Mouse (Mus musculus) CD4-positive helper T cell, adult 2 months (primary cell): ENCODE measurements around the gene Gpr35.

Experiments
- DNase-seq: peaks from one replicate; pipeline ENCODE4 v3.0.0-alpha.2; 2012; ENCODE audit warnings: low read depth, missing footprints, low spot score

The Gpr35 gene

DNA sequence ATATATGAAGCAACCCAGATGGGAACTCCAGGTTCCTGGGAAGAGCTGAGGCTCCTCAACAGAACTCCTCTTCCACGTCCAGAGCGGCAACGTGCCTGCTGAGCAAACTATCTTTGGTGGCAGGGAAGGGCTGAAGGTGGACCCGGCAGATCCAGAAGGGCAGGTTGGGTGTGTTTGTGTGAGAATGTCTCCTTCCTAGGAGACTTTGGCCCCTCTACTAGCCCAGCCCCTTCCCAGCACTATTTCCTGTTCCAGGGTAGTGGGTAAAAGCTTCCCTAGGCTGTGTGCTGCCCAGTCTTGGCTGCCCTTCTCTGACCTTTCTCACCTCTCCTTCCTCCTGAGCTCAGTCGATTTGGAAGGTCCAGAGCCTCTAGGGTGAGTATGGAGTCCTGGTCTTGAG is at the start of gene Gpr35:
Gene Gpr35, plus strand, starts transcription at position 259 of the 400 bp plus-strand sequence.
- no peak for DNase-seq

DNA sequence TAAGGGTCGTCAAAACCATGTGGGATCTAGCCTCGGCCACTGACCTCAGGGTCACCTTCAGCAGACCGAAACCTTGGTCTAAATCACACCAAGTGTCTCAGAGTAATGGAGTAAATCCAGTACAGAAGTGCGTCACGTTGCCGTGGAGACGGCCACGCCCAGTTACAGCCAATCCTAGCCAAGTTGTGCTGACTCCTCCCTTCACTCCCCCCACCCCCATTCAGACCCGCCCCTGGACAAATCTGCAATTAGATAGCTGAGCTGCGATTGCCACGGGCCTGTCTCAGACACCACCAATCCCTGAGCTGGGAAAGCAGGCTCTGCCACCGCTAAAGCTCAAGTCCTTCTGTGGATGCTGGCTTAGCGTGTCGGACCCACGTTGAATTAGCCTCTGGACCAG is 47.9 kb upstream of the Gpr35 start, which contains the start of gene Ankmy1:
Gene Ankmy1, minus strand, starts transcription at position 121 of the 400 bp plus-strand sequence.
- DNase-seq = no peak

- no peak for DNase-seq
Measured at GRCm38 (mm10) chr1:92903627-92904026, 47.0 kb upstream of the Gpr35 start.

DNA sequence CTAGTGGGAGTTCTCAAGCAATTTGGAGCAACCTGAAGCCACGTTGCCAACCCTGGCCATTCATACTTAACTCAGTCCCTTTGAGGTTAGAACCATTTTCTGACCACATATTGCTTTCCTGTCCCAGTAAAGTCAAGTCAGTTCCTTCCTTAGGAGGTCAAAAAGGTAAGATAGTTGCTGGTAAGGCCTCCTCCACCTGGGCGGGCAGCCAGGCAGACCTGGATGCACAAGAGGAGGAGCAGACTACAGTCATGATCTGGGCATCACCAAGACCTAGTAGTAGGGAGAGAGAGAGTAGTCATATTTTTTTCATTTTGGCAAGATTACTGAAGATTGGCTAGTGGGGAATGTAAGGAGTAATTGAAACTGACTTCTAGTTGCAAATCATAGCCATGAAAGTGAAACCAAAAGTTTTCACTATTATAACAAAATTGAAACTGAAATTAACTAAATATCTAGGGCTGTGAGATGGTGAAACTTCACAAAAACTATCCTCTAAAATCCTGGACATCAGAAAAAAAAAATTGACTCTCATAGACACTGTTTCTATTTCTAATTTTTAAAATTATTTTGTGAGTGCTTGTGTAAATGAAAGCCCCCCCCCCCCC is 44.9 kb upstream of the Gpr35 start:
- peak; percentile 45 for DNase-seq

DNA sequence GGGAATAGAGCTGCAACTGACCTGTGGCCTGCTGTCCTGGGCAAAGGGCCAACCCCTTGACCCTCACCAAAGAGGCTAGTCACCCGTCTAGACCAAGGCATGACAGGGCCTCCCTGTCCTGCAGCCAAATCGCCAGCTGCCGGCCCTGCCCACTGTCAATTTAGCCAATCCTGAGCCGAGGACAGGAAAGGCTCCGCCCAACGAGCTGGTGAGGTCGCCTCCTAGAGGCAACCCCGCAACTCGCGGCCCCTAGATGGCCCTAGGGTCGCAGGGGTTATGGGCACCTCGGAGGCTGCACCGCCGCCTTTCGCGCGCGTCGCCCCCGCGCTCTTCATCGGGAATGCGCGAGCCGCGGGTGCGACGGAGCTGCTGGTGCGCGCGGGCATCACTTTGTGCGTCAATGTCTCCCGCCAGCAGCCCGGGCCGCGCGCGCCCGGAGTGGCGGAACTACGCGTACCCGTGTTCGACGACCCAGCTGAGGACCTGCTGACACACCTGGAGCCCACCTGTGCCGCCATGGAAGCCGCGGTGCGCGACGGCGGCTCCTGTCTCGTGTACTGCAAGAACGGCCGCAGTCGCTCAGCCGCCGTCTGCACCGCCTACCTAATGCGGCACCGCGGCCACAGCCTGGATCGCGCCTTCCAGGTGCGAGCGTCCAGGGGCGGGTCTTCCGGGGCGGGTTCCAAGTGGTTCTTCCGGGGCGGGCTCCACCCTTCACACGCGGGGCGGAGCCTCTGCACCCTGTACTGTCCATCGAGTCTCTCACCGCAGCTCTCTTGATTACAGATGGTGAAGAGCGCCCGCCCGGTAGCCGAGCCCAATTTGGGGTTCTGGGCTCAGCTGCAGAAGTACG is 43.7 kb upstream of the Gpr35 start, which contains the start of gene Dusp28:
Gene Dusp28, plus strand, starts transcription at position 203 of the 853 bp plus-strand sequence.
- DNase-seq = peak; percentile 92

GRCm38 (mm10) chr1:92907632-92908360 is 42.9 kb upstream of the Gpr35 start:
- no peak for DNase-seq

DNA sequence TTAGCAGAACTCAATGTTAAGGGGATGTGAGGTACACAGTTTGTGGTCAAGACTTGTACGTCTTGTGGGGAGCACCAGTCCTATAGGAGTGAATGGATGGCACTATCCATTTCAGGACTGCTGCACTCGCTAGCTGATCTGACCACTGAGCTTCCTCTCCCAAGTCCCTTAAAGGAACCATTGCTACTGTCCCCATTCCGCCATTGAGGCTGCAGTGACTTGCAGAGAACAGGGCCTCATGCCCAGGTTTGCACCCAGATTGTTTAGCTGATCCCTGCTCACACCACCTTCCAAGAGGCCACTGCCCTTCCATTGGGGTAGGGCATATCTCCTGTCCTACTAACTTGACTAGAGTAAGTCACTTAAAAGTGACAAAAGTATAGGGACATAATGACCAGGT is 42.0 kb upstream of the Gpr35 start:
- no peak for DNase-seq

GRCm38 (mm10) chr1:92909068-92909467 is 41.6 kb upstream of the Gpr35 start:
- peak; percentile 58 for DNase-seq

- peak; percentile 84 for DNase-seq
Measured at GRCm38 (mm10) chr1:92910239-92910885, 40.3 kb upstream of the Gpr35 start, which contains the start of gene Rnpepl1. Rnpepl1 (plus strand) TSS chr1:92910783.

- peak; percentile 64 for DNase-seq
Measured at GRCm38 (mm10) chr1:92910925-92911720, 39.5 kb upstream of the Gpr35 start.

- no peak for DNase-seq
Measured at GRCm38 (mm10) chr1:92911721-92912138, 38.9 kb upstream of the Gpr35 start.

DNA sequence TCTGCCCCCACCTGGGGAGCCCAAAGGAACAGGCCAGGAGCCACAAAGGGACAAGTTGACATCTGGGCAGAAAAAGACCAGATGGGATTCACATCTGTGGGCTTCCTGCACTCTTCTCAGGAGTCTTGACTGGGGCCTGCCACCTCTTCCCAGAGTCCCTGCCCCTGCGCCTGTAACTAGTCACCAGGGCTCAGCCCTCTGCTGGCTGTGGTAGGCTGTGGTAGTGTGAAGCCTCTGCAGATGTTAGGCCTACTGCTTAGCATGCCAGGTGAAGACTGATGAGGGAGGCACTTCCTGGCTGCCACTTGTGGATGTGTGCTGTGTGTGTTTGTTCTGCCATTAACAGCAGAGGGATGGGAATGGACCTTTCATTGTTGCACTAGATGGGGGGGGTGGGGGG is 38.4 kb upstream of the Gpr35 start:
- DNase-seq = peak; percentile 50

DNA sequence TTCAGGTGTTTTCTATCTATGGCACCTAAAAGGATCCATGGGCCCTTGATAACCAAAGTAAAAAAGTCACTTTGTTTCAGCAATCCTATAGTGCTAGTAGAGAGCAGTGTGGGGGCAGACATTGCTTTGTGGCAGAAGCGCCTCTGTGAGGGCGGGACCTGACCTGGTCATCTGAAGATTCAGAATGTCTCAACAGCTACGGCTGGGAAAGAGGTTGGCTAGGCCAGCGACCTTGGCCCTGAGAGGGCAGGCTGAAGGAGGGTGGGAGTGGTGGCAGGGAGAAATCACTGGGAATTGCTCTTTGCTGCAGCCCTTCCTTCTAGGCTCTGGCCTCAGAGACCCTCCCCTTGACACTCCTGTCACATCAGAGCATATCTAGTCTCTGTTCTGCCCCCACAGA is 36.4 kb upstream of the Gpr35 start:
- no peak for DNase-seq

GRCm38 (mm10) chr1:92914993-92915392 is 35.7 kb upstream of the Gpr35 start:
- no peak for DNase-seq

DNA sequence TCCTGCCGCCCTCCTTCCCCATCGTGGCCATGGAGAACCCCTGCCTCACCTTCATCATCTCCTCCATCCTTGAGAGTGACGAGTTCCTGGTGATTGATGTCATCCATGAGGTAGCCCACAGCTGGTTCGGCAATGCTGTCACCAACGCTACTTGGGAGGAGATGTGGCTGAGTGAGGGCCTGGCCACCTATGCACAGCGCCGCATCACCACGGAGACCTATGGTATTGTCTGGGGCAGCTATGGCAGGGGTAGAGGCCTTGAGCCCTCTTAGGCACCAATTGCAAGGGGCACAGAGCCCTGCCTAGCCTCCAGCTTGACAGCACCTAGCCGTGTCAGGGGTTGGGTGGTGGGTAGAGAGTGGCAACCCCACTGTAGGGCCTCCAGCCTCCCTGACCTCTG is 33.9 kb upstream of the Gpr35 start:
- DNase-seq = no peak

DNA sequence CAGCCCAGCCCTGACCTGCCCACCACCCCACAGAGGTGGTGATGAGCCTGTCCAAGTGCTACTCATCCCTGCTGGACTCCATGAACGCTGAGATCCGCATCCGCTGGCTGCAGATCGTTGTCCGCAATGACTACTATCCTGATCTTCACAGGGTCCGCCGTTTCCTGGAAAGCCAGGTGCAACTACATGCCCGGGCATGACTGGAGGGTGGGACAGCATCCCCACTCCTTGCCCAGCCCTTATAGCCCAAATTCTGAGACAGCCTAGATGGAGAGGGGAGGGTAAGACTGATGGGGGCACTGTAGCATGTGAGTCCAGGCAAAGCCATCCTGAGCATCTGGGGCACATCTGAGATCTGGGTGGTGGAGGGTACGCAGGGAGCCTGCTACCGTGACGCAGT is 31.5 kb upstream of the Gpr35 start:
- DNase-seq = no peak

DNA sequence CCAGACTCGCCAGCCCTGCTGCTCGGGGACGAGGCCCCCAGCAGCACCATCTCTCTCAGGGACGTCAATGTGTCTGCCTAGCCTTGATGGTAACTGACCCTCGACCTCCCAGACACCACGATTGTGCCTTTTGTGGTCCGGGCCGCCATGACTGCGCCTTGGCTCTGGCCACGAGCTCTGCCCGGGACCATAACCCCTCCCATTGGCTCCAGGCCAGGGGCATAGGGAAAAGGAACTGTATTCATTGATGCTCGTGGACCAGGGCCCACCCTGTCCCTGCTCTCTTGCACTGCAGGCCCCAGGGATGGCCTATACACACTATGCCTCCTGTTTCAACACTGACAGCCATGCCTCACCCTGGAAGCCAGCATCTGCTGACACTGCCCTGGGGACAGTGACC is 30.9 kb upstream of the Gpr35 start:
- DNase-seq = no peak

DNA sequence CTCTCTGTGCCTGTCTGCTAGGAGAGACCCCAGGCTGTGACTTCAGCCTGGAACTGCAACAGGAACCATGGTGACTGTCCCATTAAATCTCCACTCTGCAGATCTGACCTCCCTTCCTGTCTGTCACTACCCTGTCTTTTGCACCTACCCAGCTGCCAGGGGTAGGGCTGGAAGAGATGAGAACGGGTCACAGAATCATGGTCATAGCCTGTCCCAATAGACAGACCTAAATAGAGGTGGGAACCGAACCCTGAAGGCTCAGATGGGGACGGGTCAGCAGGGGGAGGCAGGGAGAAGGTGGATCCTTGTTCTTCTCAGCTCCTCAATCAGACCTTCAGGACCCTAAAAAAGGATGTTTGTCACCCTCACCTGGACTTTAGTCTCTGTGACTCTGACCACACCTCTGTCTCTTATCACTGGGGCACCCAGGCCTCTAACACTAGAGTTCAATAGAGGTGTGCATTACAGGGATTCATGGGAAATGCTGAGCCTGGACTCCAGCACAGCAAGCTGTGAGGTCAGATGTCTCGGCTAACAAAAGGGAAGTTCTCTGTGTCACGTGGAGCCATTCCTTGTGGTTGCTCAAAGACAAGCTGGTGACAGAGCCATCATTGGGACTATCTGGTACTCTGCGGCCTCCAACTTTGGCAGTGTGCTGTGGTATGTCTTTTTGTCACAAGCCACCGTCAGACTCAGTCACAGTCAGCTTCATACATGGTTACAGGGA is 30.0 kb upstream of the Gpr35 start:
- DNase-seq = no peak

GRCm38 (mm10) chr1:92921496-92921895 is 29.2 kb upstream of the Gpr35 start:
- DNase-seq = no peak

- no peak for DNase-seq
Measured at GRCm38 (mm10) chr1:92930171-92930706, 20.4 kb upstream of the Gpr35 start.
